Mouse (Mus musculus) megakaryocyte progenitor cell, adult 5-6 weeks (primary cell): ENCODE results near the gene Acot9. TPM values are rescaled to one million over a fixed set of nuclear protein-coding genes. Genes with fewer than 3 reads are reported as not detected.

ENCODE experiments used
- ATAC-seq: replicated peaks from 2 replicates; pipeline ENCODE4 v1.8.0; 2016; ENCODE audit warnings: mild to moderate bottlenecking, moderate TSS enrichment, inconsistent platforms; ENCODE audit not compliant: poor library complexity
- total RNA-seq, 2 experiments: library from RNA; stranded (forward) in 1 of 2; stranded (reverse) in 1 of 2; fragments of 157-497, 149-512 nt in 1 of 2; fragments of 200-1000 nt in 1 of 2; gene quantifications; 2 replicates each; pipeline versions ENCODE4 v1.2.3 to v1.2.4; 2015 to 2017

The Acot9 gene
- 77.3 and 77.9 TPM in 2 replicates for total RNA-seq (2015)
- 64.3 and 72.8 TPM in 2 replicates for total RNA-seq (2017)

GRCm38 (mm10) chrX:155262235-155262914, at the start of gene Acot9:
TSS of gene Acot9 (plus strand) at chrX:155262443.
- ATAC-seq, result peak; percentile 97

DNA sequence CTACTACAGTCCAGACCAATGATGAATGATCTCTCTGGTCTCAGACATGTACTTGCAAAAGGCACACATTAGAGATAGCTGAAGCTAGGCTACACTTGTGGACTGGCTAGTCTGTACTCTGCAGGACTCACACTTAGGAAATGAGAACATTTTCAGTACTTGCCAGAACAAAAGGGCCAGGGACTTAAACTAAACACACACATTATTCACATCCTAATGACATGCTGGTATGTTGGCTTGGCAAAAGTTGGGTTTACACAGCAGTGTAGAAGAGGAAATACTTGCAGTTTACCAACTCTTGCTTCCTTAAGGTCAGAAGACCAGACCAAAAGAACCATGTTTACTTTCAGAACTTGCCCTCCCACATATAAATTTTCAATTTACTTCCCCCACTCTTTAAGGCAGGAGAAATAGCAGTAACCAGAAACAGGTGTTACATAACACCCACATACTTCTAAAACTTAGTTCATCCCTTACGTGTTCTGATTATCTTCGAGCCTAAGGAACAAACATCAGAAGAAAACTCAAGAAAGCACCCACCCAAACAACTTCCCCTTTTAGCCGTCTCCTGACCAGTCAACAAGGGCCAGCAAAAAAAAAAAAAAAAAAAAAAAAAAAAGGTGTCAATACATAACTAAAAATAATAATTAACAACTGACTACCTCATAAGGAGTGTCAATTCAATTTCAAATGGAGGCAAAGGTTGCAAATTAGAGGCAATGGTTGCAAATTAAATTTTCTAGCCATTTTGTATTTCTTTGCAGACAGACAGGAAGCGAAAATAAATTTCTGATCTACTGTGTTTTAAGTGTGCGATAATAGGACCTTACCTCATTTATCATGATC, 47.7 kb upstream of the Acot9 start:
- ATAC-seq, result no peak

DNA sequence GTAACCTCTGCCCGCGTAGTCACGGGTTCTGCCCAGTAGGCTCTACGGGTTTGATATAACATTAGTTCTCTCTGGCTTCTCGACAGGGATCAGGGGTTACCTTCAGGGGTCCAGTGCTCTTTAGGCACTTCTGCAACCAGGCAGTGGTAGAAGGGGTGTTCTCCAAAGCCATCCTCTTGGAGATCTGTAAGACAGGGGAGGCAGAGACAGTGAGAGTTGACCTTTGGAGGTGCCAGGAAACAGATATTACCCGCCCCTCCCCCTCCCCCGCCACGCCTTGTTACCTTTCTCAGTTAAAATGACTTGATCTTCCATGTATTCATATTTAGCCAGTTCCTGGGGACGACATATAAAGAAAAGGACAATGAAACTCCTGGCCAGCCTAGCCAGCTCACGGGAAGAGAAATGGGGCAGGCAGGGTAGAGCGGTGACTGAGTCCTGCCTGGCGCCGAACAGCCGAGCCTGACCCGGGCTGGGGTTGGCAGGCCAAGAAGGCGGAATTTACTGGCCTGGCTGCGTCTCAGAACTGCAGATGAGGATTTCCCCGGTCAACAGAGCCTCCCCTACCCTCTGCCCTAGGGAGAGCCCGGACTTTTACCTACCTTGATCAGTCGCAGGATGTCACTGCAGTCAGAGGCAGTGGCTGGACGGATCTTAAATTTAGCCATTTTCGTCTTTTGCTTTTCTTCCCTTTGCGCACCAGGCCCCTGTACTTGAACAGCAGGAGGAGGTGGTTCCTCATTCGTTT, 46.6 kb upstream of the Acot9 start:
- ATAC-seq, result peak; percentile 32

DNA sequence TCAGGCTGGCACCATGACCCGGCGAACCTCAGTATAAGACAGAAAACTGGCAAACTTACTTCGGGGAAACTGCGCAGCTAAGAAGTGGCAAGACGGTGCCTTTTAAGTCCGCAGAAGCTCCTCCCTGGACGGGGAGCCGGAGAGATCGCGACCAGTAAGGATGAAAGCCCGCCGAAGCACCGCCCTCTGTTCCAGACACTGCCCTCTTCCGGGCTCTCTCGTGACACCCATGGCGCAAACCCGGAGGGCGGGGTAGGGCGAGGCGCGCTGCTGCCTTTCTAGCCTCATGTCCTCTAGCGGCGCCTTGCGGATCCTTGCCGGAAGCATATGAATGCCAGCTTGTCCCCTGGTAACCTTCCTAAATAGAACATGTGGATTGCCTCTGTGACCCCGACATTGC, 46.0 kb upstream of the Acot9 start, which contains the start of gene Sat1:
Sat1 (minus strand) TSS at position 179 of the 400 bp plus-strand sequence.
- peak; percentile 89 for ATAC-seq

- peak; percentile 18; the same call in 1 of the 2 replicates for ATAC-seq
Observed at GRCm38 (mm10) chrX:155218277-155218676, 44.0 kb upstream of the Acot9 start.

GRCm38 (mm10) chrX:155256856-155257255, 5.4 kb upstream of the Acot9 start:
- no peak for ATAC-seq

DNA sequence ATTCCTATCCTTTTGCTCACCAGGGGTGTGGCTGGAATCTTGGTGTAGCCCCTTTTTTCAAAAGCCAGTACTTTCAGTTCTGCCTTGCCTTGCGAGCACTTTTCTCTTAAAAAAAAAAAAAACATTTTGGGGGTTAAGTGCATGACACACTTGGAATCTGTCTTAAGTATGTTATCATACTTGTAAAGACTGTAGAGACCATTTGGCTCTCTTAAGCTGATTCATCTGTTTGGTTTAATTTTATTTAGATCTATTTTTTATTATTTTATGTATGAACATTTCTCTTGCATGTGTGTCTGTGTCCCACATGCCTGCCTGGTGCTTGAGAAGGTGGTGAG, 641 bp downstream of the Acot9 start:
- peak; percentile 10 for ATAC-seq

DNA sequence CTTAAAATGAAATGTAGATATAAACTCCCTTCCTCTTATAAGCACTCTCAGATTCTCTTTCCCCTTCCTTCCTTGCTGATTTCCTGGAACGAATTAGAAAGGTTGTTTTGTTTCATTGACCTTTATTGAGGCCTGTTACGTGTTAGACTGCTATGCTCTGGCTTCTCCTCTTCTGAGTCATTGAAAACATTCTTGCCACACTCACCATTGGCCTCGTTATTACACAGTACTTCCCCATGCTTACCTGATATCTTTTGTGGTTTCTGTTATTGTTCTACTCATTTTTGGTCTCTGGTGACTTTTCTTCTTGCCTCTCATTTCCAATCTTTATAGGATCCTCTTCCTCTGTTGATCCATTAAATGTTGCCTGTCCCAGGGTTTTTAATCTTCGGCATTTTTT, 16.2 kb downstream of the Acot9 start:
- ATAC-seq, result peak; percentile 66

DNA sequence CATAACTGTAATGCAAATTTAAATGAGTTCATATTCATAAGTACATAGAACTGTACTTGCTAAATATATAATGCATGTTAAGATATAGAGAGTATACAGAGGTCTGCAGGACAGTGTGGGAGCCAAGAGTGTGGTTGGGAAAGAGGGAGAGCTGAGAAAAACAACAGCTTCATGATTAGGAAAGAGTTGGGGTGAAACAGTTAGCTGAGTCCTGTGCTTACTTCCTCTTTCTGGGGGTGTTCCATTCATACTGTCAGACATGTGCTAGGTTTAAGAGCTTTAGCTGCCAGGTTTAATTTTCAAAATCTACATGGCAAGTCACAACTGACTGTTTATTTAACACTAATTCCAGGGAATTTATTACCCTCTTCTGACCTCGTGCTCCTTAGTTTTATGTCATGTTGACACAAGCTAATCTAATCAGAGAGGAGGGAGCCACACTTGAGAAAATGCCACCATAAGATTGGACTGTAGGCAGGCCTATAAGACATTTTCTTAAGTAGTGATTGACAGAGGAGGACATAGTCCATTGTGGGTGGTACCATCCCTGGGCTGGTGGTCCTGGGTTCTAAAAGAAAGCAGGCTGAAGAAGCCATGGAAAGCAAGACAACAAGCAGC, 18.3 kb downstream of the Acot9 start:
- ATAC-seq, result peak; percentile 95

DNA sequence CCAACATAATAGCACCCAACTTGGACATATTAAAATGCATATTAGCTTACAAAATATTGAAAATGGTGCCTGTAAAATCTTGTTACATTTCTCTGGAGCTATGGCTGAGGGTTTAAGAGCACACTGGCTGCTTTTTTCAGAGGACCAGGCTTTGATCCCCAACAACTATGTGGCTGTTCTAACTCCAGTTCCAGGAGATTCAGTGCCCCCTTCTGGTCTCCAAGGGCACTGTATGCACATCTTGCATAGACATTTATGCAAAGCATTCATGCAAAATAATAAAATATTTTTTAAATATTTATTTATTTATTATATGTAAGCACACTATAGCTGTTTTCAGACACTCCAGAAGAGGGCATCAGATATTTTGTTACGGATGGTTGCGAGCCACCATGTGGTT, 44.1 kb downstream of the Acot9 start:
- peak; percentile 65; the same call in 1 of the 2 replicates for ATAC-seq

GRCm38 (mm10) chrX:155318005-155318404, 55.8 kb downstream of the Acot9 start:
- peak; percentile 94 for ATAC-seq

DNA sequence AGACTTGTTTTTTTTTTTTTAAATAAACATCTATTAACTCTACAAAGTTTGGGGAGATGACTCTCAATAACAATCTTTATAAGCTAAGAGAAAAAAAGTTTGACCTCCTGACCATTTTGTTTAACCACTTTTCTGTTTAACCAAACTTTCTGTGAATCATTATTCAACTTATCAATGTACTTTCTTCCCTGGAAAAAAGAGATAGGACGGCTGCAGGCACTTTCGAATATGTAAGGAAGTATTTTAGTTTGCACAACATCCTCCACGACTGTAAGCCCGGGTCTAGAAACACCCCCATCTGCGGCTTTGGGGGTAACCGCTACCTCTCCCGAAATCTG, 75.3 kb downstream of the Acot9 start:
- ATAC-seq, result no peak

GRCm38 (mm10) chrX:155337905-155338721, 75.9 kb downstream of the Acot9 start:
- peak; percentile 92 for ATAC-seq

DNA sequence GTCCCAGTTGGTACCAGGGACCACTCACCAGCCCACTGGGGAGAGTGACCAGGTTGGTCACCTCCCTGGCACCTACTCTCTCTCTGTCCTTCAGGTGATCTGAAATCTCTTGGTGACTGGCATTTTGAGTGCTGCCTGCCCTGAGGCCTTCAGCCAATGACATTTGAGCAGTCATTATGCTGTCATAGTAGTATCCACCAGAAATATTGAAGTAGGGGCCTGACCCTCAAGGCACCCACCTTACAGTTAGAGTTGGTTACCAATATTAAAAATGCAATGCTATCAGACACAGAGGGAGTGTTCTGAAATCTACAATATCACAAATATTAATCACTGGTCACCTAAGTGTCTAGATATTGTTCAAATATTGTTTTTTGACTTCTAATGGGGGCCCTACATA, 78.4 kb downstream of the Acot9 start, which contains the start of gene Prdx4:
Prdx4 (minus strand) TSS at position 101 of the 400 bp plus-strand sequence.
- no peak for ATAC-seq

- peak; percentile 83 for ATAC-seq
Observed at GRCm38 (mm10) chrX:155346249-155346648, 84.0 kb downstream of the Acot9 start.

Other genes starting within 250 kb of the Acot9 start
- gene Magea5, start 199.3 kb upstream of the Acot9 start, total RNA-seq (2015), result not detected in 2 replicates
- not detected in 2 replicates for gene Magea5, start 199.3 kb upstream of the Acot9 start, total RNA-seq (2017)
- not detected in 2 replicates for gene Magea1, start 172.7 kb upstream of the Acot9 start, total RNA-seq (2015)
- not detected in 2 replicates for gene Magea1, start 172.7 kb upstream of the Acot9 start, total RNA-seq (2017)
- not detected in 2 replicates for gene Magea2, start 168.8 kb upstream of the Acot9 start, total RNA-seq (2015)
- not detected in 2 replicates for gene Magea2, start 168.8 kb upstream of the Acot9 start, total RNA-seq (2017)
- 0.12 TPM in 1 of 2 replicates, not detected in the other for gene Cldn34b2, start 134.0 kb upstream of the Acot9 start, total RNA-seq (2015)
- not detected in 2 replicates for gene Cldn34b2, start 134.0 kb upstream of the Acot9 start, total RNA-seq (2017)
- 196 and 241 TPM in 2 replicates for gene Sat1, start 46.0 kb upstream of the Acot9 start, total RNA-seq (2015)
- 213 and 249 TPM in 2 replicates for gene Sat1, start 46.0 kb upstream of the Acot9 start, total RNA-seq (2017)
- gene Prdx4, start 78.3 kb downstream of the Acot9 start, total RNA-seq (2015), result 45.1 and 51.9 TPM in 2 replicates
- gene Prdx4, start 78.3 kb downstream of the Acot9 start, total RNA-seq (2017), result 37.5 and 42.5 TPM in 2 replicates